Mouse (Mus musculus): Measurements from ENCODE around the gene Gsk3b.
"Not testable (repeated sequence)": the region's sequence is repeated elsewhere in the genome, so short reads cannot be mapped to it uniquely, and the experiment has no call there.

Gsk3b gene

DNA sequence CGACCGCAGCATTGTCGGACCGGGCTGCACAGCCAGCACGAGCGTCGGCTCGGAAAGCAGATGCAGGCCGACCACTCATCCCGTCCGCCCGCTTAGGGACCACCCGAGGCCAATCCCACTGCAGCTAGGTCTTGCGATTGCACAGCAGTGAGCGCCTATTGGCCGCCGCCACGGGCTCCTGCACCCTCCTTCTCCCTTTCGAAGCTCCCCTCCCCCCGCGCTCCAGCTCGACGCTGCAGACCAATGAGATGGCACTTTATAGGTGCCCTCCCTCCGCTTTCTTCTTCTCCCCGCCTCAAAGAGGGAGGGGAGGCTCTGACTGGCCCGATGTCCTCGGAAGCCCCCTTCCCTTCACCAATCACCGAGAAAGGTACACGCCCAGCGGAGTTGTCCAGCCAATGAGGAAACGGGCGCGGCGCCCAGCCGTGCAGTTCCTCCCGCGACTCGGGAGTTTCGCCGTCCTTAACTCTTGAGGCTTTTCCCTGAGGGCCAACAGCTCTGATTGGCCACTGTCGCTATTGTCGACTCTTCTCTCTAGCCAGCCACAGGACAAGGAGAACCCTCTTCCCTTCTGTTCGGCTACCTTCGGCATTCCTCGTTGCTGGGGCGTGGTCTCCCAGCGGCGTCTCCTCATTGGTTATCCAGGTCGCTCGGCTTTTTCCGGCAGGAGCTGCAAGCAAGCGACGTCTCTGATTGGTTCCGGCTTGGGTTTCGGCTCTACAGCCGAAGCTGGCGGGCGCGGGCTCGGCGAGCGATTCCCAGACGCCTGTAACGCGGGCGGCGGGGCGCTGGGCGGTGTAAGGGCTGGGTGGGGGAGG lies at the start of gene Gsk3b:
Gsk3b (plus strand) TSS at position 373 of the 818 bp plus-strand sequence.
- Histone ChIP-seq H3K4me1 (replicated peaks; ENCODE audit: low read depth, low read length) (peaks cover 42% of the 10 kb centered on the region), H3K36me3 (ENCODE audit: insufficient read depth, low read length) (peaks cover under 1% of the 10 kb centered on the region; the same call in 1 of the 2 replicates), H3K27me3 (ENCODE audit: insufficient read depth, low read length) (no peaks in the 10 kb centered on the region), H3K9me3 (ENCODE audit: low read length) (no peaks in the 10 kb centered on the region), H3K4me3 (replicated peaks; ENCODE audit: low read length) (peak within 1 kb of the TSS; percentile 98)
- TF ChIP-seq POU5F1 (IDR thresholded peaks at IDR 0.05; ENCODE audit: borderline replicate concordance, low read length) (no peak), CTCF (conservative IDR thresholded peaks at IDR 0.05; ENCODE audit: low read length) (no peak), NANOG (IDR thresholded peaks at IDR 0.05; ENCODE audit: borderline replicate concordance, low read length) (no peak)

DNA sequence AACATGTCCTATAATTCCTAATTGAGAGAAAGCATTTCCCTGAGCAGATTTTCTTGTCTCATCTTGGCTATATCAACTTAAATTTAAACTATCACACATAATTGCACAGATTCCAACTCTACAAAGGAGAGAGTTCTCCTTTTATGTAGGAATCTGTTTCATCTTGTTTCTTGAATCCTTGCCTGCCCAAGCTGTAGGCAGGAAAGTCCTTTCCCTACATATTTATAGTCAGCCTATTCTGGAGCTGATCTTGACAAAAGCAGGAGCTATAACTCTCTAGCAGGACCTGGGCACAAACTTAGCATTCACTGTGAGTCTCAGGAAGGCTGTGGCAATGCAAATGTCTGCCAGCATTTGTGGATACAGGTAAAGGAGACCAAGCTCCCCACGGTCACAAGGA lies 46.6 kb upstream of the Gsk3b start:
- TF ChIP-seq CTCF (conservative IDR thresholded peaks at IDR 0.05; ENCODE audit: low read length) = no peak
- Histone ChIP-seq H3K27me3 (ENCODE audit: insufficient read depth, low read length) (no peaks in the 10 kb centered on the region), H3K4me3 (replicated peaks; ENCODE audit: low read length) (no peak overlapping the region), H3K4me1 (replicated peaks; ENCODE audit: low read depth, low read length) (no peaks in the 10 kb centered on the region), H3K9me3 (ENCODE audit: low read length) (no peaks in the 10 kb centered on the region), H3K36me3 (ENCODE audit: insufficient read depth, low read length) (no peaks in the 10 kb centered on the region)

DNA sequence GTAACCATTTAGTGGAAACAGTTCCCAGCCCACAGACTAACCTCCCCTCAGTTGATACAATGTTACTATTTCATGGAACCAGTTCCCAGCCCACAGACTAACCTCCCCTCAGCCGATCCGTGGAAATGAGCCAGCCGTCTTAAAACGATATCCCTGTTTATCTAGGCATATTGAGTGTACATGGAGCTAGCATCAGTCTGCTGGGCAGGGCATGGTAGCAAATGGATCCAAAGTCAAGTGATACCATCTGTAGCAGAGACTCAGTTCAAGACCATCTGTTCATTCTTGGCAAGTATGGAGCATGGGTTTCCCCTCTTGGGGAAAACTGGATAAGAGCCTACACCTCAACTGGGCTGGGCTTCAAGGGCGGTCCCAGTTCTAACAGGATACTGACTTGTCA lies 44.2 kb upstream of the Gsk3b start:
- Histone ChIP-seq H3K36me3 (ENCODE audit: insufficient read depth, low read length) (no peaks in the 10 kb centered on the region), H3K9me3 (ENCODE audit: low read length) (no peaks in the 10 kb centered on the region)
- TF ChIP-seq CTCF (conservative IDR thresholded peaks at IDR 0.05; ENCODE audit: low read length) (no peak), POU5F1 (IDR thresholded peaks at IDR 0.05; ENCODE audit: borderline replicate concordance, low read length) (no peak), NANOG (IDR thresholded peaks at IDR 0.05; ENCODE audit: borderline replicate concordance, low read length) (no peak)

GRCm38 (mm10) chr16:38047781-38048558 lies 40.8 kb upstream of the Gsk3b start:
- H3K9me3 ChIP-seq (ENCODE audit: low read length) = no peaks in the 10 kb centered on the region
- H3K27me3 ChIP-seq (ENCODE audit: insufficient read depth, low read length) = peaks cover 9% of the 10 kb centered on the region; the same call in 1 of the 2 replicates
- no peaks in the 10 kb centered on the region for H3K36me3 ChIP-seq (ENCODE audit: insufficient read depth, low read length)
- H3K4me1 ChIP-seq (replicated peaks; ENCODE audit: low read depth, low read length) = peaks cover 7% of the 10 kb centered on the region; the same call in 1 of the 2 replicates
- H3K4me3 ChIP-seq (replicated peaks; ENCODE audit: low read length) = no peak overlapping the region
- no peak for TF ChIP-seq NANOG (IDR thresholded peaks at IDR 0.05; ENCODE audit: borderline replicate concordance, low read length)
- TF ChIP-seq CTCF (conservative IDR thresholded peaks at IDR 0.05; ENCODE audit: low read length) = no peak
- no peak for TF ChIP-seq POU5F1 (IDR thresholded peaks at IDR 0.05; ENCODE audit: borderline replicate concordance, low read length)

More for the DNA sequence above, 44.2 kb upstream of the Gsk3b start:
- Histone ChIP-seq H3K27me3 (ENCODE audit: insufficient read depth, low read length) (peaks cover 9% of the 10 kb centered on the region; the same call in 1 of the 2 replicates), H3K4me1 (replicated peaks; ENCODE audit: low read depth, low read length) (peaks cover 4% of the 10 kb centered on the region; the same call in 1 of the 2 replicates), H3K4me3 (replicated peaks; ENCODE audit: low read length) (no peak overlapping the region)

DNA sequence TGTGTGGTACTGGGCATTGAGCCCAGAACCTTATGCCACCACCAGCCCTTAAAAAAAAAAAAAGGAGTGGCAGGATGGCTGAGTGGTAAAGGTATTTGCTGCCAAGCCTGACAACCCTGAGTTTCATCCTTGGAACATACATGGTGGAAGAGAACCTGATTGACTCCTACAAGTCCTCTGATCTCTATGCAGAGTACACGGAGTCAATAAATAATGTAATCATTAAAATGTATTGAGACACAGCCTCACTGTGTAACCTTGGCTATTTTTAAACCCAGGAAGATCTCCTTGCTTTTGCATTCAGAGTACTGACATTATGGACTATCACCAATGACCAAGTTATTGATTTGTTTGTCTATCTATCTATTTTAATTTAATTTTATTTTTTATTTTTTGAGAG lies 30.9 kb upstream of the Gsk3b start:
- no peaks in the 10 kb centered on the region for H3K9me3 ChIP-seq (ENCODE audit: low read length)
- no peak overlapping the region for H3K4me3 ChIP-seq (replicated peaks; ENCODE audit: low read length)
- TF ChIP-seq POU5F1 (IDR thresholded peaks at IDR 0.05; ENCODE audit: borderline replicate concordance, low read length) = no peak
- TF ChIP-seq NANOG (IDR thresholded peaks at IDR 0.05; ENCODE audit: borderline replicate concordance, low read length) = no peak
- no peak for TF ChIP-seq CTCF (conservative IDR thresholded peaks at IDR 0.05; ENCODE audit: low read length)
- H3K27me3 ChIP-seq (ENCODE audit: insufficient read depth, low read length) = no peaks in the 10 kb centered on the region
- H3K36me3 ChIP-seq (ENCODE audit: insufficient read depth, low read length) = no peaks in the 10 kb centered on the region
- H3K4me1 ChIP-seq (replicated peaks; ENCODE audit: low read depth, low read length) = no peaks in the 10 kb centered on the region

- Histone ChIP-seq H3K27me3 (ENCODE audit: insufficient read depth, low read length) (no peaks in the 10 kb centered on the region), H3K4me3 (replicated peaks; ENCODE audit: low read length) (no peak overlapping the region), H3K36me3 (ENCODE audit: insufficient read depth, low read length) (no peaks in the 10 kb centered on the region), H3K9me3 (ENCODE audit: low read length) (no peaks in the 10 kb centered on the region), H3K4me1 (replicated peaks; ENCODE audit: low read depth, low read length) (no peaks in the 10 kb centered on the region)
- no peak for TF ChIP-seq CTCF (conservative IDR thresholded peaks at IDR 0.05; ENCODE audit: low read length)
- TF ChIP-seq POU5F1 (IDR thresholded peaks at IDR 0.05; ENCODE audit: borderline replicate concordance, low read length) = no peak
- no peak for TF ChIP-seq NANOG (IDR thresholded peaks at IDR 0.05; ENCODE audit: borderline replicate concordance, low read length)
Observed at GRCm38 (mm10) chr16:38058836-38059235, 30.0 kb upstream of the Gsk3b start.

DNA sequence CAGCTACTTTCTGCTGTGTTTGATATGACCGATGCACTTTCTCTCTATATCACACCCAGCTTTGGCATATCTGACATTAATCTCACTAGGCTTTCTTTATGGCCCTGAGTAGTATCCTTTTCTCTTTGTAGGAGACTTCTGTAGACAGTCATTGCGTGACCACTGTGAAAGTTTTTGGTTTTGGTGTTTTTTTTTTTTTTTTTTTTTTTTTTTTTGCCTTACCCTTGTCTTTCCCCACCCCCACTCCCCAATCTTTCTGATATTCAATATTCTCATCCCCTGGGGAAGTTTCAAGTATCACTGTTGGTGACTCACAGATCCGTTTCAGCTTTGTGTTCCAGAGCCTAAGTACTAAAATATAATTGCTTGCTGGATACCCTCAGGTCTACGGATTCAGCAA lies 29.2 kb upstream of the Gsk3b start:
- Histone ChIP-seq H3K4me1 (replicated peaks; ENCODE audit: low read depth, low read length) (no peaks in the 10 kb centered on the region), H3K27me3 (ENCODE audit: insufficient read depth, low read length) (no peaks in the 10 kb centered on the region), H3K9me3 (ENCODE audit: low read length) (no peaks in the 10 kb centered on the region), H3K36me3 (ENCODE audit: insufficient read depth, low read length) (no peaks in the 10 kb centered on the region), H3K4me3 (replicated peaks; ENCODE audit: low read length) (no peak overlapping the region)
- TF ChIP-seq NANOG (IDR thresholded peaks at IDR 0.05; ENCODE audit: borderline replicate concordance, low read length) (no peak), POU5F1 (IDR thresholded peaks at IDR 0.05; ENCODE audit: borderline replicate concordance, low read length) (no peak), CTCF (conservative IDR thresholded peaks at IDR 0.05; ENCODE audit: low read length) (no peak)

DNA sequence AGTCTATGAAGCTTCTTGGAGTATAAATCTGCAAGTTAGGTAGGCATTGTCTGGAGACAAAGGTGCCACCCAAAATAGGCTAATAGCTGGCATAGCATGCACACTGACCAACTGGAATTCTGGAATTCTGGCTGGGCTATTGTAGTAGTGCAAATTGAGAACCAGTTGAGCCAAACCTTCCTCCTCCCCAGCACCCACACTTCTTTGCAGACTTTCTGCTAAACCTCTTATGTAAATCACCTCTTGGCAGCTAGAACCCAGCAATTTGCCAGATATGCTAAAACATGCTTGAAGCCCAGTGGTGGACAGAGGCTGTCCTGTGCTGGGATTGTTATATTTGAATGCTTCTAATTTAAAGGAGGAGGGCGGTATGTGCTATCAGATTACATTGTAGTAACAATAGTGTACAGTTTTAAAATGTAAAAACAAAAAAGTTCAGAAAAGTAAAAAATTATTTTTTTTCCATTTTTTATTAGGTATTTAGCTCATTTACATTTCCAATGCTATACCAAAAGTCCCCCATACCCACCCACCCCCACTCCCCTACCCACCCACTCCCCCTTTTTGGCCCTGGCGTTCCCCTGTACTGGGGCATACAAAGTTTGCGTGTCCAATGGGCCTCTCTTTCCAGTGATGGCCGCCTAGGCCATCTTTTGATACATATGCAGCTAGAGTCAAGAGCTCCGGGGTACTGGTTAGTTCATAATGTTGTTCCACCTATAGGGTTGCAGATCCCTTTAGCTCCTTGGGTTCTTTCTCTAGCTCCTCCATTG lies 14.8 kb upstream of the Gsk3b start:
- not testable (repeated sequence) for H3K4me3 ChIP-seq (replicated peaks; ENCODE audit: low read length); H3K36me3 ChIP-seq (ENCODE audit: insufficient read depth, low read length); H3K4me1 ChIP-seq (replicated peaks; ENCODE audit: low read depth, low read length); H3K27me3 ChIP-seq (ENCODE audit: insufficient read depth, low read length)
- H3K9me3 ChIP-seq (ENCODE audit: low read length) = peaks cover 33% of the 10 kb centered on the region
